Mouse (Mus musculus) cerebellum, adult 2 months (tissue): ENCODE results near the gene Gal. TPM values are rescaled to one million over a fixed set of nuclear protein-coding genes. Genes with fewer than 3 reads are reported as not detected.

Source experiments
- DNase-seq, 2 experiments: peaks; one replicate each; pipeline ENCODE4 v3.0.0; 2021
- H3K27ac ChIP-seq: fragments of 200-500 bp; 2 replicates; pipeline ENCODE4 v1.5.1; 2012; ENCODE audit warnings: low read length, control low read depth, inconsistent platforms; ENCODE audit not compliant: insufficient read depth
- H3K27me3 ChIP-seq: fragments of 200-500 bp; 2 replicates; pipeline ENCODE4 v1.6.1; 2012; ENCODE audit warnings: inconsistent platforms, mild to moderate bottlenecking, low read length, moderate library complexity; ENCODE audit not compliant: control insufficient read depth, insufficient read depth
- H3K4me1 ChIP-seq: fragments of 200-500 bp; 2 replicates; pipeline ENCODE4 v1.6.1; 2011; ENCODE audit warnings: low read length; ENCODE audit not compliant: control insufficient read depth, insufficient read depth
- H3K4me3 ChIP-seq: fragments of 200-500 bp; replicated peaks from 2 replicates; pipeline ENCODE3; 2011; ENCODE audit warnings: mild to moderate bottlenecking, low read depth, low read length, control low read depth; ENCODE audit not compliant: insufficient read depth
- CTCF ChIP-seq: fragments of 200-500 bp; IDR thresholded peaks from 2 replicates; pipeline ENCODE4 v1.5.1; 2011; ENCODE audit warnings: low read depth, mild to moderate bottlenecking, control low read depth, low read length, moderate library complexity, borderline replicate concordance; ENCODE audit not compliant: insufficient read depth
- POLR2A ChIP-seq: fragments of 200-500 bp; IDR thresholded peaks from 2 replicates; pipeline ENCODE4 v1.6.1; 2011; ENCODE audit warnings: low read length, control low read depth, borderline replicate concordance; ENCODE audit not compliant: insufficient read depth
- WGBS: fragments of 180-500 bp; shearing (Covaris S2); methylation state at CpG from one replicate; pipeline ENCODE4 v1.1.7; 2018; 5-methylcytosine and 5-hydroxymethylcytosine counted together
- polyA plus RNA-seq: library from polyadenylated mRNA; depleted of rRNA; stranded (reverse); fragments of >200 nt; gene quantifications from 2 replicates; pipeline ENCODE4 v1.2.3, GENCODE M21; 2012

The Gal gene
- polyA plus RNA-seq, 1 experiment = 6.7 TPM

DNA sequence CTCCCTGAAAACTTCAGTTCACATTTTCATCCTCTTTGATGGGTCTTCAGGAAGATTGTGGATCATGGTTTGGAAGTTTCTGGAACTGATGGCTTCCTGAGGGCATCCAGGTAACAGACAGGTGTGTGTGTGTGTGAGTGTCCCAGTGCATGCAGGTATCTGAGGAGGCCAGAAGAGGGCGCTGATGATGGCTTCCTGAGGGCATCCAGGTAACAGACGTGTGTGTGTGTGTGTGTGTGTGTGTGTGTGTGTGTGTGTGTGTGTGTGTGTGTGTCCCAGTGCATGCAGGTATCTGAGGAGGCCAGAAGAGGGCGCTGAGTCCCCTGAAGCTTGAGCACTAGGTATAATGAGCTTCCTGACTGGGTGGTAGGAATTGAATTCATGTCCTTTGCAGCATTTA, 33.0 kb upstream of the Gal start:
- 62% methylated on average over 3 of the region's 3 CpGs for WGBS
- H3K4me1 ChIP-seq = no peaks in the 10 kb centered on the region
- no peak for TF ChIP-seq POLR2A
- TF ChIP-seq CTCF = no peak
- H3K4me3 ChIP-seq = no peak overlapping the region
- H3K27ac ChIP-seq = no peak overlapping the region
- DNase-seq = no peak
- no peaks in the 10 kb centered on the region for H3K27me3 ChIP-seq

DNA sequence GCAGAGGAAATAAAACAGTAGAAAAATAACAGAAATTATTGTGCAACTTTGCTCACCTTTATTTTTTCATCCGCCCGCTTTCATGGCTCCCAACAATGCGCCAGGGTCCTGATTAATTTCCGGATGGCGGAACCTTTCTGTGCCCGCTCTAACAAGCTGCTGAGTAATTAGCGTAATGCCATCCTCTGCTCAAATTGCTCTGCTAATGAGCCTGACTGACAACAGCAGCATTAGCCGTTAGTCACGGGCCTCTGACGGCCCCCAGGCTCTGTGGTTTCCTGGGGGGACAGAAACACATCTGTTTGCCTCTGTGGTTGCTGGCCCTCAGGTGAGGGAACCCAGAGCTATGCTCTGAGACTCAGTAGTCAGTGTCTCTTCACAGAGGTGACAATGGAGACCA, 26.7 kb upstream of the Gal start:
- 40% methylated on average over 10 of the region's 10 CpGs for WGBS
- H3K27me3 ChIP-seq = no peaks in the 10 kb centered on the region
- TF ChIP-seq CTCF (no peak), POLR2A (no peak)
- no peak overlapping the region for H3K27ac ChIP-seq
- H3K4me1 ChIP-seq = no peaks in the 10 kb centered on the region
- no peak for DNase-seq
- H3K4me3 ChIP-seq = no peak overlapping the region

DNA sequence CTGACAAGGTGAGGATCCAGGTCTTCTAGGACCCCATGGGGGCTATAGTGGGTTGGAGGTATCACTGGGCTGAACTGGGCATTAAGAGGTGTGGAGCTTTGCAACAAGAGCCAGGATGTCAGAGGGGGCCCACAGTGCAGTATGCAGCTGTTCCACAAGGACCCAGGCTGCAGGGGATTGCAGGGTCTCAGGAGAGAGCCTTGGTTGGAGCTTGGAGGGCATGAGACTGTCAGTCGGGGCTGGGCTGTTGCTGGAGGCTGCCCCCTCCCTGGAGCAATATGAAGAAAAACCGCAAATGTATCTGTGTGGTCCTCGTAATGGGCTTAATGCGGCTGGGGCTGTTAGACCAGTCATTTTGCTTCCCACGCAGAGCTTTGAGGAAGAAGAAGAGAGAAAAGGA, 26.3 kb upstream of the Gal start:
- no peak for DNase-seq
- 58% methylated on average over 5 of the region's 5 CpGs for WGBS

DNA sequence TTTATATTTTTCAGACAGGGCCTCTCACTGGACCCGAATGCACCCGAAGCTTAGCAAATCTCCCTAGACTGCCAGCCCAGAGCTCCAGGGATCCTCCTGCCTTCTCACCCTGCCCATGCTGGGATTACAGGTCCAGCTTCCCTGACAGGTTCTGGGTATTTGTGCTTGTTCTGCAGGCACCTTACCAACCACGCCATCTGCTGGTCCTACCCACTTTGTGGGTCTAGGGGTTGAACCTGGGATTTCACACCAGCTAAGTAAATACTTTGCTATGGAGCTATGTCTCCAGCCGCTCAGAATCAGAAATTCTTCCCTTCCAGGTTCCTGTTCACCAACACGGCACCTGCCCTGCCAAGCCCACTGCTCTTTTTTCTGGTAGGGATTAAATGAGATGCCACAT, 23.6 kb upstream of the Gal start:
- 73% methylated on average over 5 of the region's 5 CpGs for WGBS
- H3K27me3 ChIP-seq = no peaks in the 10 kb centered on the region
- no peak overlapping the region for H3K27ac ChIP-seq
- H3K4me3 ChIP-seq = no peak overlapping the region
- no peaks in the 10 kb centered on the region for H3K4me1 ChIP-seq
- no peak for DNase-seq
- TF ChIP-seq CTCF (no peak; the same call in 1 of the 2 replicates), POLR2A (no peak)

More for the DNA sequence above, 26.3 kb upstream of the Gal start:
- H3K27ac ChIP-seq = no peak overlapping the region
- TF ChIP-seq CTCF = no peak
- no peak for TF ChIP-seq POLR2A
- no peaks in the 10 kb centered on the region for H3K4me1 ChIP-seq
- H3K4me3 ChIP-seq = no peak overlapping the region
- no peaks in the 10 kb centered on the region for H3K27me3 ChIP-seq

DNA sequence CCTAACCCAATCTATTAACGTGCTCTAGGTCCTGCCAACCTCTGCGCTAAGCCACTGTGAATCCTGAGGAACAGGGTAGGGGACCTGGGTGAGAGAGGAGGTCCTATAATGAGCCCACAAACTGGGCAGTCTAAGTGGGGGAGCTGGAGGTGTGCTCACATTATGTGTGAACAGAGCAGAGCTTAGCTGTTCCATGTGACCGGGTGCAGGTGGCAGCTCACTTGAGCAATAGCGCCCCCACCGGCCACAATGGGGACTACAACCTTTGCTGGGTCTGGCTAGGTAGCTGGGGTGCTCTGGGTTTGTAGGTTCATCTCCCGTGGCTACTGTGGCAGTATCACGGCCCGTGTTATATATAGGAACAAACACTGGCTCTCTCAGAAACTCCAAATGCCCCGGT, 22.5 kb upstream of the Gal start:
- no peaks in the 10 kb centered on the region for H3K4me1 ChIP-seq
- TF ChIP-seq POLR2A = no peak
- no peak for DNase-seq
- H3K4me3 ChIP-seq = no peak overlapping the region
- 60% methylated on average over 9 of the region's 9 CpGs for WGBS
- no peaks in the 10 kb centered on the region for H3K27me3 ChIP-seq
- H3K27ac ChIP-seq = no peak overlapping the region

DNA sequence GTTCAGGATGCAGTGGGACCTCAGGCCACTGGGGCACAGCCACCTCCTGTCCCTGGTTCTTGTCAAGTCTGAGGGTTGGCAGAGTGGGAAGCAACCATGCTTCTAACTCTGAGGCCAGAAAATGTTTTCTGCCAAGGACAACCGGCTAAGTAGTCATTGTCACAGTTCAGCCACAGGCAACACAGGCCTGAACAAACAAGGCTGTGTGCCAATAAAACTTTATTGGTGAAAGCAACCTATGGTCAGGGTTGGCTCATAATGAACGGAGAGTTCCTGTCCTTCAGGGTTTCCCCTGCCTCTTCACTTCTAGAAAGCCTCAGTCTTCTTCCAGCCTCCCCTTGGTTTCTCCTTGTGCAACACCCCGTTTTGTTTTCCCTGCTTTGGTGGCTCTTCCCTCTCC, 21.5 kb upstream of the Gal start:
- no peak for TF ChIP-seq POLR2A
- no peak overlapping the region for H3K4me3 ChIP-seq
- H3K27me3 ChIP-seq = no peaks in the 10 kb centered on the region
- 56% methylated on average over 3 of the region's 3 CpGs for WGBS
- DNase-seq = no peak
- no peak overlapping the region for H3K27ac ChIP-seq
- no peaks in the 10 kb centered on the region for H3K4me1 ChIP-seq

DNA sequence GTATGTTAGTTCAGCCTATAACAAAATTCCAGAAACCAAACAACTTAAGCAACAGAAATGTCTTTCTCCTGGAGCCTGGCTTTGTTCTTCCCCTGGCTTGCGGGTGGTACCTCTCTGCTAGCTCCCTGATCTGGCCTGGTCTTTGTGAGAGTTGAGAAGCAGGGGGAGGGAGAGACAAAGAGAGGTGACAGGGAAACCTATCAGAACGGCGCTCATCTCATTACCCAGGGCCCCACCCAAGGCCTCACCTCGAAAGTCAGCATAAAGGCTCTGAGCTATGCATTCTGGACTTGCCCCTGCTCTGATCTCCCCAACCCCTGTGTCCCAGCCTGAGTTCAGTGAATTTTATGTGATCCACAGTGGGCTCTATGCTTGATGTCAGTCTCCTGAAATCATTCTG, 20.3 kb upstream of the Gal start:
- Histone ChIP-seq H3K27me3 (no peaks in the 10 kb centered on the region), H3K4me1 (no peaks in the 10 kb centered on the region), H3K4me3 (no peak overlapping the region), H3K27ac (no peak overlapping the region)
- TF ChIP-seq CTCF (no peak), POLR2A (no peak)
- DNase-seq = no peak
- WGBS = 71% methylated on average over 4 of the region's 4 CpGs

DNA sequence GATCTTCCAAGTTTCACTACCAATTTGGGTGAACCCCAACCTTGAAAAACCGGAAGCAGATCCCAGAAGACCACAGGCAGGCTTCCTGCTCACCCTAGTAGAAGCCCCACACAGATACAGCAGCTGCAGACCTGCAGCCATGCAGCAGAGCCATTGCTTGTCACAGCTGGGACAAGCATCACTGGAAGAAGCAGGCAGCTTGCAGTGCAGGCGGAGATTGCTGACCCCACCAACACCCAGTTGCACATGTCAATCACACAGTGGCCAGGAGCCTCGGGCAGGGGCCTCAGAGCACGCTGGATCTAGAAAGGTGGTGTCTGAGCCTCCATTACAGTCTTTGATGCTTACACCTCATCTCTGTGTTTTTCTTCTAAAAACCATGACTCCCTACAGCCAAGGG, 19.8 kb upstream of the Gal start:
- Histone ChIP-seq H3K4me1 (peaks cover 3% of the 10 kb centered on the region; the same call in 1 of the 2 replicates), H3K27ac (no peak overlapping the region), H3K4me3 (no peak overlapping the region), H3K27me3 (no peaks in the 10 kb centered on the region)
- 48% methylated on average over 4 of the region's 4 CpGs for WGBS
- TF ChIP-seq CTCF = no peak
- TF ChIP-seq POLR2A = no peak
- DNase-seq = no peak

DNA sequence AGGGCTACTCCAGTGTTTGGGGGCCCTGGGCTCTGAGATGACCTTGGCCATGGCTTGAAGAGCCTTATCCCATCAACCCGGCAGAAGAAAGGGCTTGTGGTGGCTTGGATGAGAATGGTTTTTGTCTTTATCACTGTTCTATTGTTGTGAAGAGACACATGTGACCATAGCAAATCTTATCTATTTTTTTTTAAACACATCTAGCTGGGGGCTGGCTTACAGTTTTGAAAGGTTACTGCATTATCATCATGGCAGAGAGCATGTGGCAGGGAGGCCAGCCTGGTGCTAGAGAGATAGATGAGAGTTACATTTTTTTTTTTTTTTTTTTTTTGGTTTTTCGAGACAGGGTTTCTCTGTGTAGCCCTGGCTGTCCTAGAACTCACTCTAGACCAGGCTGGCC, 17.6 kb upstream of the Gal start:
- no peak for TF ChIP-seq CTCF
- TF ChIP-seq POLR2A = no peak
- Histone ChIP-seq H3K27ac (no peak overlapping the region), H3K4me1 (peaks cover 3% of the 10 kb centered on the region; the same call in 1 of the 2 replicates), H3K4me3 (no peak overlapping the region), H3K27me3 (no peaks in the 10 kb centered on the region)
- WGBS = 65% methylated on average over 2 of the region's 2 CpGs
- DNase-seq = no peak
